Mouse (Mus musculus) heart, adult 18-20 months (tissue): ENCODE measurements around the gene Vps26c. TPM values are rescaled to one million over a fixed set of nuclear protein-coding genes. Genes with fewer than 3 reads are reported as not detected.

Source experiments
- DNase-seq, 2 experiments: peaks; one replicate each; pipeline ENCODE4 v3.0.0; 2021 to 2022; ENCODE audit warnings: mixed read lengths in 1 of 2
- total RNA-seq, 2 experiments: library from RNA; stranded (reverse); gene quantifications; 2 replicates each; pipeline ENCODE4 v1.2.3; 2021

Gene Vps26c
- total RNA-seq, 2 experiments from 2014 or later = 20.7 to 21.7 TPM

GRCm38 (mm10) chr16:94549813-94550212, 23.2 kb upstream of the Vps26c start:
- DNase-seq = no peak

- DNase-seq = no peak
These were observed 19.3 kb upstream of the Vps26c start for GRCm38 (mm10) chr16:94545781-94546562.

- peak; percentile 65 to 75 for DNase-seq
These were observed 18.0 kb upstream of the Vps26c start for GRCm38 (mm10) chr16:94544540-94545105.

- DNase-seq = no peak
These were observed 16.3 kb upstream of the Vps26c start for GRCm38 (mm10) chr16:94542898-94543297.

- DNase-seq = no peak
These were observed 13.5 kb upstream of the Vps26c start for GRCm38 (mm10) chr16:94540140-94540539.

GRCm38 (mm10) chr16:94537159-94537527, 10.5 kb upstream of the Vps26c start:
- peak; percentile 75 to 76 for DNase-seq

GRCm38 (mm10) chr16:94536417-94537158, 10.0 kb upstream of the Vps26c start:
- peak; percentile 90 for DNase-seq

- DNase-seq = no peak
These were observed 9.1 kb upstream of the Vps26c start for GRCm38 (mm10) chr16:94535716-94536115.

GRCm38 (mm10) chr16:94533679-94534078, 7.0 kb upstream of the Vps26c start:
- DNase-seq = peak; percentile 34 to 53

GRCm38 (mm10) chr16:94531268-94531667, 4.6 kb upstream of the Vps26c start:
- no peak for DNase-seq

- no peak for DNase-seq
These were observed 916 bp upstream of the Vps26c start for GRCm38 (mm10) chr16:94527546-94527945.

- DNase-seq = no peak
These were observed 513 bp upstream of the Vps26c start for GRCm38 (mm10) chr16:94527152-94527534.

- DNase-seq = no peak
These were observed 681 bp downstream of the Vps26c start for GRCm38 (mm10) chr16:94525955-94526343.

- no peak for DNase-seq
These were observed 1.9 kb downstream of the Vps26c start for GRCm38 (mm10) chr16:94524691-94525090.

- peak in 1 of 2 experiments; percentile 34 for DNase-seq
These were observed 2.8 kb downstream of the Vps26c start for GRCm38 (mm10) chr16:94523594-94524377.

- peak; percentile 71 to 88 for DNase-seq
These were observed 7.6 kb downstream of the Vps26c start for GRCm38 (mm10) chr16:94519028-94519427.

- DNase-seq = peak in 1 of 2 experiments; percentile 22
These were observed 9.0 kb downstream of the Vps26c start for GRCm38 (mm10) chr16:94517606-94518005.

- DNase-seq = no peak
These were observed 16.6 kb downstream of the Vps26c start for GRCm38 (mm10) chr16:94509983-94510382.

GRCm38 (mm10) chr16:94508769-94509168, 17.9 kb downstream of the Vps26c start:
- no peak for DNase-seq

- DNase-seq = no peak
These were observed 19.6 kb downstream of the Vps26c start for GRCm38 (mm10) chr16:94507071-94507470.

GRCm38 (mm10) chr16:94504192-94504591, 22.4 kb downstream of the Vps26c start:
- no peak for DNase-seq

GRCm38 (mm10) chr16:94497911-94498310, 28.7 kb downstream of the Vps26c start:
- DNase-seq = peak; percentile 55 to 79
